Mouse (Mus musculus): ENCODE results near the gene Sergef.
"Not testable (repeated sequence)": the region's sequence is repeated elsewhere in the genome, so short reads cannot be mapped to it uniquely, and the experiment has no call there.

Gene Sergef

GRCm38 (mm10) chr7:46639692-46640031, at the start of gene Sergef:
Gene Sergef, minus strand, starts transcription at chr7:46639807.
- DNase-seq (ENCODE audit: low spot score) = peak; percentile 87

- DNase-seq (ENCODE audit: low spot score) = no peak
Measured at GRCm38 (mm10) chr7:46686827-46687226, 47.2 kb upstream of the Sergef start.

GRCm38 (mm10) chr7:46680732-46681131, 41.1 kb upstream of the Sergef start:
- DNase-seq (ENCODE audit: low spot score) = no peak

- DNase-seq (ENCODE audit: low spot score) = not testable (repeated sequence)
Measured at GRCm38 (mm10) chr7:46679044-46679443, 39.4 kb upstream of the Sergef start.

DNA sequence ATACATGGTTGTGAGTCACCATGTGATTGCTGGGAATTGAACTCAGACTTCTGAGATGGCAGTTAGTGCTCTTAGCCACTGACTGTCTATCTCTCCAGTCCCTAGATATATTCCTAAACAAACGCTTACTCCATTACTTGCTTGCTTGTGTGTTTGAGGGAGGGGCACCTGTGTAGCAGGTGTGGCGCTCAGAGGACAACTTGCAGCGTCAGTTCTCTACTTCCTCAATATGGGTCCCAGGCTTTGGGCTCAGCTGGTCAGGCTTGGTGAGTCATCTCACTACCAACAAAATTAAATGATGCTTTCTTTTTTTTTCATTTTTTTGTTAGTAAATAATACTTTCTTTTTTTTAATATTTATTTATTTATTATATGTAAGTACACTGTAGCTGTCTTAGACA, 38.8 kb upstream of the Sergef start:
- no peak for DNase-seq (ENCODE audit: low spot score)

DNA sequence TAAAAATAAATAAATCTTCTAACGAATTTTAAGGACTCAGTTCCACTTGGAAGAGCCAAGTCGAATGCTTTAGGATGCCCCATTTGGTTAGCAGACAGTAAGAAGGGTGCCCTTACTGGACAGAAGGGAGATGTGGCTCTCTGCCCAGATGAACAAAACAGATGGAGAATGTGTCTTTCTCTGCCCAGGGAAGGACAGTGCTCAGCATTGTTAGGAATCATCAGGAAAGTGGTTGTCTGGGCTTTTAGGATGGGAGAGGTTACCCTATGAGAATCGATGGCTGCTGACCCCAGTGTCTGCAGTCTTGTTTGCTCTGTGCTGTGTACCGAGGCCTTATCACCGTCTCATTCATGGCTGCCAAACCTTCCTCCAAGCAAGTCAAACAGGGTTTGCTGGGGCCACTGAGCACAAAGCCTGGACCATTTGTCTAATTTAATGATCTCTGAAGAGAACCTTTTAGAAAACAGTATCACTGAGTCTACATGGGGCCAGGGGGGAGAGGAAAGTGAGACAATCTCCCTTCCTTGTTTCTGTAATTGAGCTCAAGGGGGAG, 37.3 kb upstream of the Sergef start:
- DNase-seq (ENCODE audit: low spot score) = no peak

GRCm38 (mm10) chr7:46675886-46676285, 36.3 kb upstream of the Sergef start:
- DNase-seq (ENCODE audit: low spot score) = no peak

- DNase-seq (ENCODE audit: low spot score) = peak; percentile 32
Measured at GRCm38 (mm10) chr7:46675061-46675460, 35.5 kb upstream of the Sergef start.

DNA sequence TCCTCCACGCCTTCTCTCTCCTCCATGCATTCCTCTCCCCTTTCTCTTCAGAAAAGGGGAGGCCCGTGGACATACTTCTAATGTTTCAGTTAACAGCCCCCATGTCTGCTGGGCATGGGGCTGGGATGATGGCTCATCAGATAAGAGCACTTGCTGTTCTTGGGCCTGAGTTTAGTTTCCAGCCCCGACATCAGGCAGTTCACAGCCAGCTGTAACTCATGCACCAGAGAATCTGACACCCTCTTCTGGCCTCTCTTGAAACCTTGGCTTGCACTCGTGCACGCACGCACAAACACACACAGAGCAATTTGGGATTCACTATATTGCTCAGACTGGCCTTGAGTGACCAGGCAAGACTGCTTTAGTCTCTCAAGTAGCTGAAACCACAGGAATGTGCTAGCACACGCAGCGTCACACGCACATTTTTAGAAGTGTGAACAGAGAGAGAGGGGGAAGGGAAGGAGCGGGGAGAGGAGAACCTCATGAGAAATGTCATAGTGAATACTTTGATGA, 32.6 kb upstream of the Sergef start, which contains the start of gene Tph1:
TSS of gene Tph1 (minus strand) at position 378 of the 513 bp plus-strand sequence.
- DNase-seq (ENCODE audit: low spot score) = no peak

GRCm38 (mm10) chr7:46667256-46667655, 27.6 kb upstream of the Sergef start:
- DNase-seq (ENCODE audit: low spot score) = no peak

GRCm38 (mm10) chr7:46665236-46665635, 25.6 kb upstream of the Sergef start:
- peak; percentile 22 for DNase-seq (ENCODE audit: low spot score)

- DNase-seq (ENCODE audit: low spot score) = no peak
Measured at GRCm38 (mm10) chr7:46661591-46662090, 22.0 kb upstream of the Sergef start.

DNA sequence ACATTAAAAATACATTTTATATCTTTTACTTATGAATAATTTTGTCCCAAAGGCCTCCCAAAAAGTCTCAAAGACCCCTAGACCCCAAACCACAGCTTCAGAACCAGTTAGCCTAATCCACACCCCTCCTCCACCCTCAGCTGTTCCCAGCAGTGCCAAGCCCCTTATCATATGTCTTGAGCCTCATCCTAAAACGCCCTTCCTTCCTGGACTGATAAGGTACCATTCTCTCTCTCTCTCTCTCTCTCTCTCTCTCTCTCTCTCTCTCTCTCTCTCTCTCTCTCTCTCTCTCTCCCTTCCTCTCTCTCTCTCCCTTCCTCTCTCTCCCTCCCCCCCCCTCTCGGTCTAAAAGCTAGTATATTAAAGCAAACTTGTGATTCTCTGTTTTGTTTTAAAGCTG, 12.7 kb upstream of the Sergef start:
- no peak for DNase-seq (ENCODE audit: low spot score)

- DNase-seq (ENCODE audit: low spot score) = not testable (repeated sequence)
Measured at GRCm38 (mm10) chr7:46650231-46650630, 10.6 kb upstream of the Sergef start.

DNA sequence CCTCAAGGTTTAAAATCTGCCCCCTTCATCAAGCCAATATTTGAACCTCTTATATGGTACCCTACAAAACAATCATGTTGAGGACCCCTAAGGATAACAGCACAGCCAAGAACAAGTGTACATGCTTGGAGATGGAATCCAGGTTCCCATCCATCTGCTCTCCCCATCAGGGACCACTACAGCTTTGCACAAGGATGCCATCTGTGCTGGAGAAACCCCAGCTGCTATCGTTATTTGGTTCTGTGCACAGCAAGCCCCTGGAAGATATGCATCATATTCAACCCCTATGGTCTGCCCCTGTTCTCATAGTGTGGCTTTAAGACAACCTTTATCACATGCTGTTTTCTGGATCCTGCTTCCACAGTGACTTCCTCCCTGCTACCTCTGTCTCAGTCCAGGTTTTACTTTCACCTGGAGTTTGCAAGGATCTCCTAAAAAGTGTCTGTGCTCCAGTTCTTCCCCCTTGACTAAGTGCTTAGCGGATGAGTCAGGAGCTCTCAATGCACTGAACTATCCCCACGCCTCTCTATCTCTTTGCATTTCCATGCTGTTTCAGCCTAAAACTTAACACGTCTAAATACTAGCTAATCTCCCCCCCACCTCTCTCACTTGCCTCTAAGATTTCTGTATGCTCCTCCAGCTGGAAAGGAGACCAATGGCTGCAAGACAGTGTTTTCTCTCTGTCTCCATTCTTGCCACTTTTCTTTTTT, 9.0 kb upstream of the Sergef start:
- no peak for DNase-seq (ENCODE audit: low spot score)

DNA sequence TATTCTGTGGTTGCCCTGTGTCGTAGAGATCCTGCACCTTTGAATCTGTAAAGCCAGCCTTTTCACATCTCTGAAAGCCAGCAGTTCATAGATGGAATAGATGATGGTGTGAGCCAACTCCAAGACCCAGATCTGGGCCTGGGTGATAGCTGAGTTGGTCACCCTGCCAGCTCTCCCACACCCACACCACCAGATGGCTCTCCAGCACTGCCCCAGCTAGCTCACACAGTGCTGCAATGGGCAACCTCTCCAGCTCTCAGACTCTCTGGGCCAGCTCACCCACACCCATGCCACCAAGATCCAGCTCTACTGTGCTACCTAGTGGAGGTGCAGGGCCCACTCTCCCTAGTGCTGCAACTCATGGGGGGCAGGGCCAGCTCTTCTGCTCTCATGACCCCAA, 3.6 kb upstream of the Sergef start:
- peak; percentile 33 for DNase-seq (ENCODE audit: low spot score)

DNA sequence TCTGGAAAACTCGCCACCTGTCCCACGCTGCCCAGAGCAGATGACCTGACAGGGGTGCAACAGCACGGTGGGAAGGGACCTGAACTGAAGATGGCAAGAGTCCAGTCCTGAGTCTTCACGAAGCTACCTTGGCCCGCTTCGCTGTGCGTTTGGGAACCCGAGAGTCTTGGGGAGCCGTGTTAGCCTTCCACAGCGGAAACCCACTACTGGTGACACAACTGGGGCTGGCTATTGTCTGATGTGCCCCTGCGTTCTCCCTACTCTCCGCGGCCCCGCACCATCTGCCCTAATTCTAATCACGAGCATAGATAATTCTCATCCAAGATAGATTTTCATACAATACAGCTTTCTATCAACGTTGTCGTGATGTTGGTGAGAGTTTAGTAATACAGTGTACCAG, 455 bp upstream of the Sergef start:
- no peak for DNase-seq (ENCODE audit: low spot score)

GRCm38 (mm10) chr7:46638889-46639691, 517 bp downstream of the Sergef start:
- no peak for DNase-seq (ENCODE audit: low spot score)

DNA sequence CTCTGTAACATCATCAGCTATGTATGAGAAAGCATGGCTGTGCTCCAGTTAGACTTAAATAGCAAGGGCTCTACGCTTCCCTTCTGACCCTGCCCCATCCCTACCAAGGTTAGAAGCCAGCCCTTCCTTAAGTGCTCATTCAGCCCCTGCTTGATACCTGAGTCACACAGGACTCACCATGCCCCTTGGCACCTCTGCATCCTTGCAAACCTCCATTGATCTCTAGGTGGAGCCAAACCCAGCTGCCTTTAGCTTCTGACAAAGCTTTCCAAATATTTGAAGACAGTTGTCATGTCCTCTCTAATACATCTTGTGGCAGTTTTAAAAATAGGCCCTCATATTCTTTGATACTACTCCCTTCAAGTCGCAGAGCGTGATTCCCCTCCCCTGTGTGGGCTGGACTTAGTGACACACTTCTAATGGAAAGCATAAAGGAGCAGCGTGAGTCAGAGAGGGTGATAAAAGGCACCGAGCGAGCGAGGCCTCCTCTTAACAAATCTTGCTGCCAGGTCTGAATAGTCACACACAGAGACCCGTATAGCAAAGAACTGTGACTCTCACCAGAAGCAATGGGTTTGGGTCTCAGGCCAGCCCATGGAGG, 11.1 kb downstream of the Sergef start:
- DNase-seq (ENCODE audit: low spot score) = no peak

GRCm38 (mm10) chr7:46623979-46624378, 15.6 kb downstream of the Sergef start:
- no peak for DNase-seq (ENCODE audit: low spot score)

- DNase-seq (ENCODE audit: low spot score) = no peak
Measured at GRCm38 (mm10) chr7:46618416-46619110, 21.0 kb downstream of the Sergef start.

Data from layer of hippocampus, adult 11-12 months (tissue).